Mouse (Mus musculus) layer of hippocampus, adult 2 months (tissue): ENCODE measurements around the gene Tulp3. TPM values are rescaled to one million over a fixed set of nuclear protein-coding genes. Genes with fewer than 3 reads are reported as not detected.

Source experiments
- DNase-seq, 2 experiments: peaks; one replicate each; pipeline ENCODE4 v3.0.0; 2022; ENCODE audit warnings: low spot score in 2 of 2
- H3K27ac ChIP-seq: fragments of 200-600 bp; 2 replicates; pipeline ENCODE4 v1.8.1; 2022
- H3K4me3 ChIP-seq: fragments of 200-600 bp; 2 replicates; pipeline ENCODE4 v1.8.1; 2022; ENCODE audit warnings: mild to moderate bottlenecking
- CTCF ChIP-seq: fragments of 200-600 bp; conservative IDR thresholded peaks from 2 replicates; pipeline ENCODE4 v1.8.1; 2022; ENCODE audit warnings: antibody characterized with exemption, mild to moderate bottlenecking, moderate library complexity
- total RNA-seq, 2 experiments: library from RNA; stranded (reverse); gene quantifications; 2 replicates each; pipeline ENCODE4 v1.2.3; 2021

Tulp3 gene
- total RNA-seq, 2 experiments from 2014 or later: 23.1 to 24.8 TPM

- H3K4me3 ChIP-seq: no peak overlapping the region
- DNase-seq: no peak
- no peak for TF ChIP-seq CTCF
- H3K27ac ChIP-seq: no peak overlapping the region
These were observed 54.2 kb downstream of the Tulp3 start for GRCm38 (mm10) chr6:128301458-128301857.

- Histone ChIP-seq H3K27ac (peak within 1 kb of the TSS; percentile 55; the same call in 1 of the 2 replicates), H3K4me3 (peak within 1 kb of the TSS; percentile 66)
- no peak for TF ChIP-seq CTCF
- no peak for DNase-seq
These were observed 55.3 kb downstream of the Tulp3 start, which contains the start of gene Tead4 for GRCm38 (mm10) chr6:128300134-128301001. Tead4 (minus strand) TSS chr6:128300823.

GRCm38 (mm10) chr6:128299292-128300133, 56.1 kb downstream of the Tulp3 start:
- H3K4me3 ChIP-seq: peak overlapping the region; percentile 66
- DNase-seq: no peak
- no peak overlapping the region for H3K27ac ChIP-seq
- no peak for TF ChIP-seq CTCF

GRCm38 (mm10) chr6:128298246-128298645, 57.4 kb downstream of the Tulp3 start:
- TF ChIP-seq CTCF: no peak
- no peak for DNase-seq
- no peak overlapping the region for H3K27ac ChIP-seq
- H3K4me3 ChIP-seq: no peak overlapping the region

GRCm38 (mm10) chr6:128296750-128297393, 58.8 kb downstream of the Tulp3 start:
- Histone ChIP-seq H3K4me3 (no peak overlapping the region), H3K27ac (no peak overlapping the region; the same call in 1 of the 2 replicates)
- TF ChIP-seq CTCF: no peak
- DNase-seq: no peak

- TF ChIP-seq CTCF: no peak
- H3K4me3 ChIP-seq: no peak overlapping the region
- no peak for DNase-seq
- no peak overlapping the region for H3K27ac ChIP-seq
These were observed 59.5 kb downstream of the Tulp3 start for GRCm38 (mm10) chr6:128295876-128296749.

- no peak for DNase-seq
- TF ChIP-seq CTCF: no peak
- H3K4me3 ChIP-seq: no peak overlapping the region
- no peak overlapping the region for H3K27ac ChIP-seq
These were observed 64.4 kb downstream of the Tulp3 start for GRCm38 (mm10) chr6:128291284-128291683.

- DNase-seq: no peak
- Histone ChIP-seq H3K27ac (no peak overlapping the region), H3K4me3 (no peak overlapping the region)
- TF ChIP-seq CTCF: no peak
These were observed 67.0 kb downstream of the Tulp3 start for GRCm38 (mm10) chr6:128288681-128289080.

- TF ChIP-seq CTCF: no peak
- DNase-seq: no peak
- H3K27ac ChIP-seq: no peak overlapping the region
- no peak overlapping the region for H3K4me3 ChIP-seq
These were observed 69.7 kb downstream of the Tulp3 start for GRCm38 (mm10) chr6:128285792-128286430.

GRCm38 (mm10) chr6:128282126-128282525, 73.5 kb downstream of the Tulp3 start:
- Histone ChIP-seq H3K27ac (no peak overlapping the region), H3K4me3 (no peak overlapping the region)
- no peak for DNase-seq
- TF ChIP-seq CTCF: no peak

- Histone ChIP-seq H3K27ac (no peak overlapping the region), H3K4me3 (no peak overlapping the region)
- no peak for TF ChIP-seq CTCF
- no peak for DNase-seq
These were observed 75.0 kb downstream of the Tulp3 start for GRCm38 (mm10) chr6:128280472-128281145.
